Mouse (Mus musculus) liver, postnatal 0 days (tissue): ENCODE data around the gene Gm20388.

Experiments used
- CTCF ChIP-seq: sonication (generic); IDR thresholded peaks from 2 replicates; pipeline ENCODE4 v1.5.1; 2016; ENCODE audit warnings: antibody characterized with exemption, low read depth
- EP300 ChIP-seq: IDR thresholded peaks from 2 replicates; pipeline ENCODE4 v1.6.1; 2016; ENCODE audit warnings: antibody characterized with exemption, low read depth, mild to moderate bottlenecking

- no peak for TF ChIP-seq CTCF
- TF ChIP-seq EP300: no peak
Measured at GRCm38 (mm10) chr8:124202895-124203294, 4292.3 kb downstream of the Gm20388 start.
